Mouse (Mus musculus) forebrain, embryonic 16.5 days (tissue): ENCODE results near the gene Clasp1. TPM values are rescaled to one million over a fixed set of nuclear protein-coding genes. Genes with fewer than 3 reads are reported as not detected.

ENCODE experiments used
- ATAC-seq: fragments of 200-750 bp; cut with Nextera tagmentation; 2 replicates; pipeline ENCODE4 v1.8.0; 2017; ENCODE audit warnings: mild to moderate bottlenecking, moderate library complexity
- H3K27ac ChIP-seq: fragments of 300-500 bp; sonication (generic); 2 replicates; pipeline ENCODE4 v1.5.1; 2014; ENCODE audit warnings: low read length, control low read depth
- H3K27me3 ChIP-seq: fragments of 300-500 bp; sonication (generic); replicated peaks from 2 replicates; pipeline ENCODE4 v1.6.1; 2014; ENCODE audit warnings: low read length; ENCODE audit not compliant: control insufficient read depth, insufficient read depth
- H3K36me3 ChIP-seq: fragments of 300-500 bp; sonication (generic); 2 replicates; pipeline ENCODE4 v1.6.1; 2014; ENCODE audit not compliant: control insufficient read depth, insufficient read depth
- H3K4me1 ChIP-seq: fragments of 300-500 bp; sonication (generic); replicated peaks from 2 replicates; pipeline ENCODE4 v1.6.1; 2014; ENCODE audit warnings: low read length; ENCODE audit not compliant: control insufficient read depth, insufficient read depth
- H3K4me2 ChIP-seq: fragments of 300-500 bp; sonication (generic); 2 replicates; pipeline ENCODE4 v1.6.1; 2014; ENCODE audit warnings: mild to moderate bottlenecking, low read length, control low read depth
- H3K4me3 ChIP-seq: fragments of 300-500 bp; sonication (generic); replicated peaks from 2 replicates; pipeline ENCODE4 v1.5.1; 2014; ENCODE audit warnings: mild to moderate bottlenecking, low read length, control low read depth
- H3K9ac ChIP-seq: fragments of 300-500 bp; sonication (generic); replicated peaks from 2 replicates; pipeline ENCODE4 v1.6.1; 2014; ENCODE audit warnings: low read depth, low read length, control low read depth
- H3K9me3 ChIP-seq: fragments of 300-500 bp; sonication (generic); 2 replicates; pipeline ENCODE4 v1.6.1; 2016; ENCODE audit warnings: low read length; ENCODE audit not compliant: control insufficient read depth
- WGBS: fragments of 180-500 bp; shearing (Covaris S2); extraction: QIAGEN DNeasy Blood & Tissue Kit; methylation state at CpG from one replicate; pipeline ENCODE4 v1.1.7; 2014; 5-methylcytosine and 5-hydroxymethylcytosine counted together
- polyA plus RNA-seq: library from polyadenylated mRNA; unstranded; fragments of >200 nt; fragmentation: Nextera tagmentation; extraction: Ambion mirVana; gene quantifications from 2 replicates; pipeline ENCODE4 v1.2.1, GENCODE M21; 2015

The Clasp1 gene
- polyA plus RNA-seq, 1 experiment from 2014 or later, result 154 TPM

DNA sequence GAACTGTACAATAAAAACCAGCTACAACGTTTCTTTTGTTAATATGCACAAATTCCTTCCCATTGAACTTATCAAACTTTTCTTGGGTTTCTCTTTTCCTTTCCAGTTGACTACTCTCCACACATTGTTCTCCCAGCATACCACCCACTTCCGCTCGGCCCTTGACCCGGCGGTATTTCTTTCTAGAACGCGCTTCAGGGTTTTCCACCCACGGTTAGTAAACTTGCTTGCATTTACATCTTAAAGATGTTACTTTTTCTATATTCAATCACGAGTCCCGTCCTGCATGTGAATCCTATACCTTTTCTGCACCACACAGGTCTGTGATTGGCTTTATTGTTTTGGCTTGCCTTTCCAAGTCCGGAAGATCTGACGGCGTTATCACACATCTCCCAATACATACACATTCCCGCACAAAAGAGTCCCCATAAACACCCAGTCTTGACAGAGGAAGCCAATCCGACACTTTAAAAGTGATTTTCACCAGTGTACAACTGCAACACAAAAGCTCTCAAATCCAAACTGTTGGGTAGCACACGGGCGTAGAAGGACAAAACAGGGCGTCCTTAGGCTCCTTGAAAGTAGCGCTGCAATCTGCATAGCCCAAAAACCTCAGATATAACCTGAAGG, 616 bp upstream of the Clasp1 start:
- peak overlapping the region; percentile 86 for H3K27ac ChIP-seq

DNA sequence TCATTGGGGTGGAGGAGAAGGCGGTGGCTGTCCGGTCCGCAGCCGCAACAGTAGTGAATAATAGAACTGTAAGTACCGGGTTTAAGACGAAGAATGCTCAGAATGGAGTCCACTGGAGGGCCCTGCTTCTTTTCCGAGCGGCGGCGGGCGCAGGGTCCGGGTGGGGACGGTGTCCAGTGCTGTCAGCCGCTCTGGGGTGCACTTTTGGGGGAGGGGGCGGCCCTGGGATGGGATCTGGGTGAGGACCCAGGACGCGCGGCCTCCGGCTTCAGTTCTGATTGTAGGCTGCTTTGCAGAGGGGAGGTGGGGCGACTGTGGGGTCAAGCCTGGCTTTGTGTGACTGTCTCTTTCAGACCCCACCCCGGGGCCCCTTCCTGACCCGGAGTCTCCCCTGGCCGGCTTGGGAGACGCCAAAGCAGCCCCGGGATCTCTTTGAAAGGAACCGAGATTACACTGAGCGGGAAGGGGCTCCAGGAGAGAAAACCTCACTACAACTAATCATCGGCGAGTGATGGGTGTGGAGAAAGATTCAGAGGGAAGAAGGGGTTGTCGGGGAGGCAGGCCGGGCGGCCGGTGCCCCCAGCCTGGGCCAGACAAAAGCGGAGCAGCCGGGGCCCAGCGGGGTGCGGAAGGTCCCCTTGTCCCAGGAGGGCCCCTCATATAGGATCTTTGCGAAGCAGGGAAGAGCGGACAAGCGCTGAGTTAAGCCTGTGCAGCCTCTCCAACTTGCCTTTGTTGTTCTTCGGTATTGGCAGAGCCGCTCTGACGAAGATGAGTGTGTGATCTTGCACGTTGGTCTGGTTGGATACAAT, 802 bp downstream of the Clasp1 start:
- peak; percentile 43 for ATAC-seq
- Histone ChIP-seq H3K36me3 (no peaks in the 10 kb centered on the region), H3K9ac (peak overlapping the region; percentile 91), H3K4me1 (peaks cover 20% of the 10 kb centered on the region), H3K4me2 (peak overlapping the region; percentile 92), H3K9me3 (no peaks in the 10 kb centered on the region), H3K27me3 (no peaks in the 10 kb centered on the region), H3K27ac (peak overlapping the region; percentile 92), H3K4me3 (peak overlapping the region; percentile 74)
- WGBS, result under 1% methylated on average over 41 of the region's 44 CpGs

More for the DNA sequence above, 616 bp upstream of the Clasp1 start:
- ATAC-seq, result peak; percentile 10
- WGBS, result under 1% methylated on average over 19 of the region's 19 CpGs
- Histone ChIP-seq H3K9ac (peak overlapping the region; percentile 57), H3K4me3 (peak overlapping the region; percentile 74), H3K4me1 (peaks cover 20% of the 10 kb centered on the region), H3K9me3 (no peaks in the 10 kb centered on the region), H3K36me3 (no peaks in the 10 kb centered on the region), H3K27me3 (no peaks in the 10 kb centered on the region), H3K4me2 (peak overlapping the region; percentile 73)

GRCm38 (mm10) chr1:118390266-118390660, 1.4 kb downstream of the Clasp1 start:
- peak overlapping the region; percentile 92 for H3K4me2 ChIP-seq
- no peaks in the 10 kb centered on the region for H3K9me3 ChIP-seq

DNA sequence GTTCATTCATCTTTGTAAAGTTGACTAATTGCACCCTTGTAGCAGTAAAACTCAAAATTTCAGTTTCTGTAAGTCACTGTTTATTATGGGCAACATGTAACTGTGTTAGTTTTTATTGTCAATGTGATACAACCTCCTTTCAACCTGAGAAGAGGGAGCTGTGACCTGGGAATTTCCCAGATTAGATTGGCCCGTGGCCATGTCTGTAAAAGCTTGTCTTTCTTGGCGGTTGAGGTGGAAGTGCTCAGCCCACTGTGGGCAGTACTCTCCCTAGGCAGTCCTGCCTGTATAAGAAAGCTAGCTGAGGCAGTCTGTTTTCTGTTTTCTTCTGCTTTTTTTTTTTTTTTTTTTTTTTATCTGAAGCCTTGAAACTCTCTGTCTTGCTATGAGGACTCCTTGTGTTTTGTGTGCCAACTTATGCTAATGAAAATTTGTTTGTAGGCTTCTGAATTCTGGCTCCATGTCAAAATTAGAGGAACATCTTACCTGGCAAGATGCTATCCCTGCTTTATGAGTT, 2.1 kb downstream of the Clasp1 start:
- Histone ChIP-seq H3K4me2 (peak overlapping the region; percentile 92), H3K4me3 (peak overlapping the region; percentile 74), H3K9ac (no peak overlapping the region), H3K4me1 (peaks cover 20% of the 10 kb centered on the region), H3K36me3 (peaks cover 3% of the 10 kb centered on the region; the same call in 1 of the 2 replicates), H3K27me3 (no peaks in the 10 kb centered on the region), H3K27ac (no peak overlapping the region), H3K9me3 (no peaks in the 10 kb centered on the region)
- no peak for ATAC-seq
- 64% methylated on average over 2 of the region's 2 CpGs for WGBS

More at GRCm38 (mm10) chr1:118390266-118390660, 1.4 kb downstream of the Clasp1 start:
- peak overlapping the region; percentile 74 for H3K4me3 ChIP-seq
- peak overlapping the region; percentile 91 for H3K9ac ChIP-seq
- no peaks in the 10 kb centered on the region for H3K27me3 ChIP-seq
- H3K36me3 ChIP-seq, result no peaks in the 10 kb centered on the region
- peaks cover 20% of the 10 kb centered on the region for H3K4me1 ChIP-seq
- 14% methylated on average over 8 of the region's 8 CpGs for WGBS
- peak overlapping the region; percentile 92 for H3K27ac ChIP-seq
- no peak for ATAC-seq

GRCm38 (mm10) chr1:118392246-118392645, 3.4 kb downstream of the Clasp1 start:
- Histone ChIP-seq H3K9ac (no peak overlapping the region), H3K4me3 (no peak overlapping the region), H3K27ac (no peak overlapping the region), H3K36me3 (peaks cover 4% of the 10 kb centered on the region; the same call in 1 of the 2 replicates), H3K4me2 (no peak overlapping the region), H3K27me3 (no peaks in the 10 kb centered on the region), H3K4me1 (peaks cover 20% of the 10 kb centered on the region), H3K9me3 (no peaks in the 10 kb centered on the region)
- no peak for ATAC-seq
- 91% methylated on average over 2 of the region's 2 CpGs for WGBS

GRCm38 (mm10) chr1:118393916-118394315, 5.1 kb downstream of the Clasp1 start:
- Histone ChIP-seq H3K9me3 (no peaks in the 10 kb centered on the region), H3K27ac (no peak overlapping the region), H3K36me3 (peaks cover 4% of the 10 kb centered on the region; the same call in 1 of the 2 replicates), H3K4me2 (no peak overlapping the region), H3K27me3 (no peaks in the 10 kb centered on the region), H3K9ac (no peak overlapping the region), H3K4me1 (peaks cover 19% of the 10 kb centered on the region), H3K4me3 (no peak overlapping the region)
- no peak for ATAC-seq
- 90% methylated on average over 3 of the region's 3 CpGs for WGBS

- Histone ChIP-seq H3K36me3 (peaks cover 4% of the 10 kb centered on the region; the same call in 1 of the 2 replicates), H3K4me3 (no peak overlapping the region), H3K9ac (no peak overlapping the region), H3K27ac (no peak overlapping the region), H3K27me3 (no peaks in the 10 kb centered on the region), H3K4me2 (no peak overlapping the region), H3K4me1 (peaks cover 3% of the 10 kb centered on the region; the same call in 1 of the 2 replicates), H3K9me3 (no peaks in the 10 kb centered on the region)
- 97% methylated on average over 9 of the region's 9 CpGs for WGBS
- no peak for ATAC-seq
Observed at GRCm38 (mm10) chr1:118397866-118398265, 9.0 kb downstream of the Clasp1 start.

DNA sequence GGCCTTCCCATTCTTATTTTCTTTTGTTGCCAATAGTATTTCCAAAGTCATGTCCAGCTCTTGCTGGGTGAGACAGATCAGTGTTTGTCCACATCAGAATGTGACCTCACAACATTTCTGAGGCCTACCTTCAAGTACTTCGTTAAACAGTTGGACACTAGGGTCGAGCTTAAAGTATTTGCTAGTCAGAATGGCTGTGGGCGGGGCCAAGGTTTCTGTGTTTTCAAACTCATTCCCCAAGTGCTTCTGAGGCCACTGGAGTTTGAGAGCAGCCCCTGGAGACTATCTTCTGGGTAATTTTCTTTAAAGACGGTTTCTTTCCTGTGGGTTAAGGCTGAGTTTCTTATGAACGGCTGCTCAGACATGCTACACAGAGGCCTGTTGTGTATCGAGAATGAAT, 9.7 kb downstream of the Clasp1 start:
- H3K27ac ChIP-seq, result no peak overlapping the region
- 47% methylated on average over 6 of the region's 6 CpGs for WGBS

More for the DNA sequence above, 9.7 kb downstream of the Clasp1 start:
- no peak overlapping the region for H3K9ac ChIP-seq
- H3K4me1 ChIP-seq, result peaks cover 3% of the 10 kb centered on the region; the same call in 1 of the 2 replicates
- peaks cover 4% of the 10 kb centered on the region; the same call in 1 of the 2 replicates for H3K36me3 ChIP-seq
- H3K4me2 ChIP-seq, result no peak overlapping the region
- H3K9me3 ChIP-seq, result no peaks in the 10 kb centered on the region
- no peaks in the 10 kb centered on the region for H3K27me3 ChIP-seq
- H3K4me3 ChIP-seq, result no peak overlapping the region
- ATAC-seq, result no peak
